Mouse (Mus musculus) C2C12 (cell line): ENCODE results near the gene Vps26a. TPM values are rescaled to one million over a fixed set of nuclear protein-coding genes. Genes with fewer than 3 reads are reported as not detected.

Experiments
- H3K27me3 ChIP-seq: one replicate; pipeline ENCODE4 v1.6.1; 2011; ENCODE audit not compliant: control insufficient read depth, insufficient read depth, insufficient read length
- H3K36me3 ChIP-seq: one replicate; pipeline ENCODE4 v1.6.1; 2011; ENCODE audit not compliant: control insufficient read depth, insufficient read depth
- H3K4me3 ChIP-seq: one replicate; pipeline ENCODE4 v1.5.1; 2011; ENCODE audit warnings: mild to moderate bottlenecking, control low read depth; ENCODE audit not compliant: poor library complexity, insufficient read depth, severe bottlenecking
- H3K79me2 ChIP-seq: one replicate; pipeline ENCODE4 v1.6.1; 2011; ENCODE audit not compliant: control insufficient read depth, insufficient read depth
- H3K79me3 ChIP-seq: one replicate; pipeline ENCODE4 v1.6.1; 2011; ENCODE audit warnings: low read depth, control low read depth
- H3ac ChIP-seq: one replicate; pipeline ENCODE3; 2011; ENCODE audit warnings: low read depth; ENCODE audit not compliant: control insufficient read depth, insufficient read length
- CTCF ChIP-seq: IDR thresholded peaks from one replicate; pipeline ENCODE4 v1.5.1; 2011; ENCODE audit not compliant: control insufficient read depth, insufficient read depth, insufficient read length
- FOSL1 ChIP-seq: IDR thresholded peaks from one replicate; pipeline ENCODE4 v1.8.0; 2011; ENCODE audit warnings: mild to moderate bottlenecking, low read length; ENCODE audit not compliant: poor library complexity, insufficient read depth, severe bottlenecking
- polyA plus RNA-seq: library from polyadenylated mRNA; unstranded; fragments of >200 nt; fragmentation: generic; extraction: Trizol; gene quantifications from one replicate; pipeline ENCODE4 v1.2.1, GENCODE M21; 2012; ENCODE audit warnings: missing spikeins

Vps26a gene
- polyA plus RNA-seq, 1 experiment: 22.7 TPM

DNA sequence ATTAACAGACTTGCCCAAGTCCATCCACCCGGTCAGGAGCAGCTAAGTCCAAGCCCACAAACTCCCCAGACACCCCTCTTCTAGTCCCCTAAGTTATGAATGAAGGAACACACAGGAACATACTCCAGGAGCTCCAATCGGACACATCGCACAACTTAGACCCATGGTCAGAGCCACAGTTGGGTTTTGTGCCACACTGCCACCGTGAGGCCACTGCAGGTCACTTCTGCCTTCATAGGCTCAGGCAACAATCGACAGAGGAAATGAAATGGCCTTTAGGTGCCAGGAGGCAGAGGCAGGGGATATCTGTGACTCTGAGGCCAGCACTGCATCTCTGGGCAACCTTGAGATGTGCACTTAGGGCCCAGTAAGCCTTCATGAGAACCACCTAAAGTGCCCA, 75.7 kb downstream of the Vps26a start:
- Histone ChIP-seq H3K36me3 (no peaks in the 10 kb centered on the region), H3K27me3 (peaks cover 28% of the 10 kb centered on the region), H3ac (no peak overlapping the region), H3K79me2 (no peaks in the 10 kb centered on the region), H3K4me3 (no peak overlapping the region), H3K79me3 (no peaks in the 10 kb centered on the region)
- TF ChIP-seq FOSL1 (no peak), CTCF (peak; percentile 92)

Other genes starting within 250 kb of the Vps26a start
- gene Tacr2, start 234.4 kb downstream of the Vps26a start, polyA plus RNA-seq: 0.04 TPM
- gene Hk1, start 106.9 kb downstream of the Vps26a start, polyA plus RNA-seq: 65.7 TPM
- gene Hkdc1, start 64.3 kb downstream of the Vps26a start, polyA plus RNA-seq: 0.04 TPM
- 0.21 TPM for gene 4930507D05Rik, start 37.3 kb downstream of the Vps26a start, polyA plus RNA-seq
- gene Supv3l1, start 37.1 kb downstream of the Vps26a start, polyA plus RNA-seq: 28.7 TPM
- not detected for gene Srgn, start 40.6 kb upstream of the Vps26a start, polyA plus RNA-seq
- gene Kif1bp, start 91.7 kb upstream of the Vps26a start, polyA plus RNA-seq: 21.5 TPM
- 55.3 TPM for gene Ddx21, start 115.5 kb upstream of the Vps26a start, polyA plus RNA-seq
- gene Ddx50, start 164.4 kb upstream of the Vps26a start, polyA plus RNA-seq: 19.4 TPM
- not detected for gene Stox1, start 239.3 kb upstream of the Vps26a start, polyA plus RNA-seq